Mouse (Mus musculus) olfactory bulb, adult 2 months (tissue): ENCODE results near the gene Sparc.

Experiments used
- CTCF ChIP-seq: fragments of 200-500 bp; IDR thresholded peaks from 2 replicates; pipeline ENCODE4 v1.5.1; 2012; ENCODE audit warnings: low read depth, mild to moderate bottlenecking, low read length, moderate library complexity; ENCODE audit not compliant: insufficient read depth
- POLR2A ChIP-seq: fragments of 200-500 bp; IDR thresholded peaks from 2 replicates; pipeline ENCODE4 v1.6.1; 2012; ENCODE audit warnings: mild to moderate bottlenecking, low read depth, low read length, moderate library complexity; ENCODE audit not compliant: insufficient read depth

GRCm38 (mm10) chr11:55412680-55413415 is 10.1 kb downstream of the Sparc start:
- no peak for TF ChIP-seq CTCF
- TF ChIP-seq POLR2A: no peak
